Mouse (Mus musculus): ENCODE results near the gene Lypla2.

- no peak for TF ChIP-seq CTCF (IDR thresholded peaks at IDR 0.05; ENCODE audit: control insufficient read depth, insufficient read depth, low read length)
- no peak for TF ChIP-seq POLR2A (IDR thresholded peaks at IDR 0.05; ENCODE audit: borderline replicate concordance, control insufficient read depth, low read depth, low read length)
Observed at GRCm38 (mm10) chr4:135984556-135984955, 12.1 kb upstream of the Lypla2 start.

Data from bone marrow, adult 2 months (tissue).